Mouse (Mus musculus): ENCODE measurements around the gene Twf1. TPM values are rescaled to one million over a fixed set of nuclear protein-coding genes. Genes with fewer than 3 reads are reported as not detected.

Gene Twf1
- total and polyA plus RNA-seq, 3 experiments = 10.1 to 18.1 (median 12.8) TPM

- Histone ChIP-seq H3K36me3 (ENCODE audit: control insufficient read depth, insufficient read depth, low read length) (no peaks in the 10 kb centered on the region), H3K27ac (no peak overlapping the region), H3K4me1 (ENCODE audit: control insufficient read depth, insufficient read depth, low read length) (no peaks in the 10 kb centered on the region), H3K79me2 (replicated peaks; ENCODE audit: control insufficient read depth, insufficient read depth, low read length) (no peaks in the 10 kb centered on the region), H3K9ac (ENCODE audit: low read depth, low read length) (no peak overlapping the region), H3K27me3 (ENCODE audit: control insufficient read depth, insufficient read depth, low read length) (no peaks in the 10 kb centered on the region), H3K4me3 (no peak overlapping the region)
- 67% methylated on average over 8 of the region's 8 CpGs for WGBS
- TF ChIP-seq CTCF (IDR thresholded peaks at IDR 0.05) = 0 out of 2 replicates have a peak, but pooled peaks have one; percentile 5
- no peak for TF ChIP-seq POLR2A (IDR thresholded peaks at IDR 0.05; ENCODE audit: insufficient read depth, low read depth, low read length)
- intact Hi-C loops (cut with DNase I) = no loop called here
- no peak for DNase-seq
Observed at GRCm38 (mm10) chr15:94572746-94573145, 16.9 kb downstream of the Twf1 start.

DNA sequence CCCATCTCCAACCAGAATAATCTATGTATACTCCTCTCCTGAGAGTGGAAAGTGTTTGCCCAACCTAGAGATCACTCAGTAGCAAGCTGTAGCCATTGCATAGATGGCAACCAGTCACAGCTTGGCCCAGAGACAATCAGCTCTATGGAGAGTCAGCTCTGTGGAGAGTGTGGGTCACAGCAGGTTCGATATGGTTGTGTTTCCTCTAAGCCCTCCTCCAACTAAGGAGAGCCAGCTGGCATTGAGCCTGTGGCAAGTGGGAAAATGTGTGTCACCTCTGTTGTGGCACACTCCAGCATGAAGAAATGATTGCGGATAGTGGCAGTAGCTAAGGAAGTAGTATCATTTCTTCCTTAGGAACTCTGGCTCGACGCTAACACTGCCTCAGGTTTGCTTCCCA is 18.2 kb downstream of the Twf1 start:
- Histone ChIP-seq H3K79me2 (replicated peaks; ENCODE audit: control insufficient read depth, insufficient read depth, low read length) (no peaks in the 10 kb centered on the region), H3K36me3 (ENCODE audit: control insufficient read depth, insufficient read depth, low read length) (no peaks in the 10 kb centered on the region), H3K4me3 (no peak overlapping the region), H3K4me1 (ENCODE audit: control insufficient read depth, insufficient read depth, low read length) (no peaks in the 10 kb centered on the region), H3K9ac (ENCODE audit: low read depth, low read length) (no peak overlapping the region), H3K27me3 (ENCODE audit: control insufficient read depth, insufficient read depth, low read length) (no peaks in the 10 kb centered on the region), H3K27ac (no peak overlapping the region)
- TF ChIP-seq EP300 (IDR thresholded peaks at IDR 0.05; ENCODE audit: insufficient read depth, low read depth, low read length) = no peak
- TF ChIP-seq POLR2A (IDR thresholded peaks at IDR 0.05; ENCODE audit: insufficient read depth, low read depth, low read length) = no peak
- TF ChIP-seq CTCF (IDR thresholded peaks at IDR 0.05) = no peak
- no peak for DNase-seq
- intact Hi-C loops (cut with DNase I) = no loop called here
- WGBS = 59% methylated on average over 4 of the region's 4 CpGs

DNA sequence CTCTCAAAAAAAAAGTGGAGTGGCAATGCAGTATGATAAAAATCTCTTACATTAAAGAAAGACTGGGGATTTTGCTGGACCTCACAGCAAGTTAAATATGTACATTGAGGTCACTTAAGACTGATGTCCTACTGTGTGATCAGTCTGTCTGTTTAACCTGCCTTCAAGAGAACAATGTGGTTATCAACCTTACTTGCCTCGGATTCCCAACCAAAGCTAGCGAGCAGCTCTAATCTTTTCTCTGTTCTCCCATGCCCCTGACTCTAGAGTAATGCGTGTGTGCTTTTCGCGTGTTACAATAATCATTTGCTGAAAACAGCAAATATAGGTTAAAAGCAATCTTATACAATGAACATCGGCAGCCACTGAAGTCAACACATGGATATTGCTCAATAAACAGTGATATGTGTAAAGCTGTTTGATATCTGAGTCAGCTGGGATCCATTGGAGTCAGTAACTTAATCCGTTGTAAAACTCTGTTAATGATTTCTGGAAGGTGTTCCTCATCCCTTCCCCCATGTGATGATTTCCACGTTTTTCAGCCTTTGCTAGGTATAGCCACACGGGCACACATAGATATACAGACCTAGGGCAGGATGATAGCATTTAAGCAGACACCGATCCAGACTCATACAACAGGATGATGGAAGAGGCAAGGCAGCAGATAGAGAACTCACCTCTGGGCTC is 21.1 kb downstream of the Twf1 start:
- Histone ChIP-seq H3K4me1 (ENCODE audit: control insufficient read depth, insufficient read depth, low read length) (no peaks in the 10 kb centered on the region), H3K27ac (no peak overlapping the region), H3K79me2 (replicated peaks; ENCODE audit: control insufficient read depth, insufficient read depth, low read length) (no peaks in the 10 kb centered on the region), H3K36me3 (ENCODE audit: control insufficient read depth, insufficient read depth, low read length) (no peaks in the 10 kb centered on the region), H3K9ac (ENCODE audit: low read depth, low read length) (no peak overlapping the region), H3K4me3 (no peak overlapping the region), H3K27me3 (ENCODE audit: control insufficient read depth, insufficient read depth, low read length) (no peaks in the 10 kb centered on the region)
- DNase-seq = no peak
- intact Hi-C loops (cut with DNase I) = no loop called here
- WGBS = 90% methylated on average over 10 of the region's 10 CpGs
- TF ChIP-seq POLR2A (IDR thresholded peaks at IDR 0.05; ENCODE audit: insufficient read depth, low read depth, low read length) = no peak
- TF ChIP-seq CTCF (IDR thresholded peaks at IDR 0.05) = no peak
- no peak for TF ChIP-seq EP300 (IDR thresholded peaks at IDR 0.05; ENCODE audit: insufficient read depth, low read depth, low read length)

GRCm38 (mm10) chr15:94565854-94566253 is 23.8 kb downstream of the Twf1 start:
- no peaks in the 10 kb centered on the region for H3K79me2 ChIP-seq (replicated peaks; ENCODE audit: control insufficient read depth, insufficient read depth, low read length)
- 75% methylated on average over 9 of the region's 9 CpGs for WGBS
- DNase-seq = no peak
- H3K9ac ChIP-seq (ENCODE audit: low read depth, low read length) = no peak overlapping the region
- H3K27me3 ChIP-seq (ENCODE audit: control insufficient read depth, insufficient read depth, low read length) = no peaks in the 10 kb centered on the region
- no peaks in the 10 kb centered on the region for H3K4me1 ChIP-seq (ENCODE audit: control insufficient read depth, insufficient read depth, low read length)
- TF ChIP-seq POLR2A (IDR thresholded peaks at IDR 0.05; ENCODE audit: insufficient read depth, low read depth, low read length) (no peak), CTCF (IDR thresholded peaks at IDR 0.05) (no peak), EP300 (IDR thresholded peaks at IDR 0.05; ENCODE audit: insufficient read depth, low read depth, low read length) (no peak)
- H3K4me3 ChIP-seq = no peak overlapping the region
- H3K36me3 ChIP-seq (ENCODE audit: control insufficient read depth, insufficient read depth, low read length) = no peaks in the 10 kb centered on the region
- H3K27ac ChIP-seq = no peak overlapping the region
- intact Hi-C loops (cut with DNase I) = no loop called here

DNA sequence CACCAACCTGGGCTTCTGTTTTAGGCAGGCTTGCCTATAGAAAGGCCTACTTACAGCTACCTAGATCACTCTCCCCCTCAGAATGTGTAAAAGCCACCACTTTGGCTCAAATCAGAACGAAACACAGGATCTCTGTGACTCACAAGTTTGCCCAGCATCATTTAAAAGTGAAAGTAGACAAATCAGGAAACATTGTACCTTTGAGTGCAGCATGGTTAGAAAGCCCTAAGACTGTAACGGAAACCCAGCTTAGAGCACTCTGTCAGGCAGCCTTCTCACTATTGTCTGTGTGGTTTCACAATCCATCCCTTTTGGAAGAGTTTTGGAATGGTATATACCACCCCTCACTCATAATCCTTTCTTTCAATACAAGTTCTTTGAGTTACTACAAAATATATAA is 24.8 kb downstream of the Twf1 start:
- H3K9ac ChIP-seq (ENCODE audit: low read depth, low read length) = no peak overlapping the region
- no peaks in the 10 kb centered on the region for H3K79me2 ChIP-seq (replicated peaks; ENCODE audit: control insufficient read depth, insufficient read depth, low read length)
- H3K4me1 ChIP-seq (ENCODE audit: control insufficient read depth, insufficient read depth, low read length) = no peaks in the 10 kb centered on the region
- TF ChIP-seq EP300 (IDR thresholded peaks at IDR 0.05; ENCODE audit: insufficient read depth, low read depth, low read length) (no peak), CTCF (IDR thresholded peaks at IDR 0.05) (no peak), POLR2A (IDR thresholded peaks at IDR 0.05; ENCODE audit: insufficient read depth, low read depth, low read length) (no peak)
- H3K27me3 ChIP-seq (ENCODE audit: control insufficient read depth, insufficient read depth, low read length) = no peaks in the 10 kb centered on the region
- H3K4me3 ChIP-seq = no peak overlapping the region
- WGBS = 85% methylated on average over 2 of the region's 2 CpGs
- intact Hi-C loops (cut with DNase I) = no loop called here
- no peak overlapping the region for H3K27ac ChIP-seq
- H3K36me3 ChIP-seq (ENCODE audit: control insufficient read depth, insufficient read depth, low read length) = no peaks in the 10 kb centered on the region
- DNase-seq = no peak

- no peak overlapping the region for H3K27ac ChIP-seq
- H3K4me1 ChIP-seq (ENCODE audit: control insufficient read depth, insufficient read depth, low read length) = no peaks in the 10 kb centered on the region
- H3K9ac ChIP-seq (ENCODE audit: low read depth, low read length) = no peak overlapping the region
- TF ChIP-seq EP300 (IDR thresholded peaks at IDR 0.05; ENCODE audit: insufficient read depth, low read depth, low read length) = no peak
- TF ChIP-seq CTCF (IDR thresholded peaks at IDR 0.05) = no peak
- no peak for TF ChIP-seq POLR2A (IDR thresholded peaks at IDR 0.05; ENCODE audit: insufficient read depth, low read depth, low read length)
- H3K27me3 ChIP-seq (ENCODE audit: control insufficient read depth, insufficient read depth, low read length) = no peaks in the 10 kb centered on the region
- no peaks in the 10 kb centered on the region for H3K79me2 ChIP-seq (replicated peaks; ENCODE audit: control insufficient read depth, insufficient read depth, low read length)
- no peak overlapping the region for H3K4me3 ChIP-seq
- intact Hi-C loops (cut with DNase I) = loop anchor here (1.0 to 2.0 kb wide), 2 partner anchors 42 to 102 kb away; no protein-coding TSS in a partner anchor
- 58% methylated on average over 17 of the region's 17 CpGs for WGBS
- DNase-seq = no peak
- no peaks in the 10 kb centered on the region for H3K36me3 ChIP-seq (ENCODE audit: control insufficient read depth, insufficient read depth, low read length)
Observed at GRCm38 (mm10) chr15:94558895-94559656, 30.6 kb downstream of the Twf1 start.
